In genomic region chr6:85929312-85929711, GRCm38 (mm10) we compare ENCODE assay signal across 28 mouse cellular contexts. TPM values are rescaled to one million over a fixed set of nuclear protein-coding genes. Genes with fewer than 3 reads are reported as not detected.
DNase-seq lines count a peak whose midpoint lies in the region; ATAC-seq and TF ChIP-seq lines count a peak whose summit lies in the region.
"Had no signal": no experiment of that assay in that cellular context is flagged by ENCODE, and none has a peak within 500 bp of the region (broad histone marks: within the 10 kb centered on the region; RNA-seq: fewer than 3 reads in every experiment).

No protein-coding gene starts in this region.

- H3K4me1 ChIP-seq in kidney, embryonic 15.5 days, result no peaks in the 10 kb centered on the region
- H3K4me1 ChIP-seq in intestine, postnatal 0 days (replicated peaks; ENCODE audit: control insufficient read depth, insufficient read depth, low read length), result no peaks in the 10 kb centered on the region; the same call in 1 of the 2 replicates
- no peaks in the 10 kb centered on the region for H3K4me1 ChIP-seq in liver, embryonic 16.5 days (ENCODE audit: control insufficient read depth, low read depth, low read length)
- H3K4me1 ChIP-seq: embryonic facial prominence, embryonic 10.5 days; hindbrain, embryonic 13.5 days; limb, embryonic 12.5 days; neural tube, embryonic 12.5 days had no signal

- no peak overlapping the region for H3K27ac ChIP-seq in kidney, embryonic 15.5 days
- H3K27ac ChIP-seq in intestine, postnatal 0 days (ENCODE audit: low read depth, low read length), result peak overlapping the region; percentile 74
- peak overlapping the region; percentile 79 for H3K27ac ChIP-seq in liver, embryonic 16.5 days (ENCODE audit: low read length)
- H3K27ac ChIP-seq: embryonic facial prominence, embryonic 10.5 days; hindbrain, embryonic 13.5 days; limb, embryonic 12.5 days; neural tube, embryonic 12.5 days had no signal

- H3K27me3 ChIP-seq in kidney, embryonic 15.5 days, result no peaks in the 10 kb centered on the region
- no peaks in the 10 kb centered on the region for H3K27me3 ChIP-seq in intestine, postnatal 0 days (replicated peaks; ENCODE audit: control insufficient read depth, insufficient read depth, low read length)
- no peaks in the 10 kb centered on the region for H3K27me3 ChIP-seq in liver, embryonic 16.5 days (ENCODE audit: control insufficient read depth, insufficient read depth, low read depth, low read length)
- H3K27me3 ChIP-seq: CH12.LX; hindbrain, embryonic 13.5 days; limb, embryonic 12.5 days; neural tube, embryonic 12.5 days; Patski had no signal

- DNase-seq in kidney, adult 8-10 months, result peak; percentile 72 to 85
- DNase-seq in kidney, postnatal 14 days, result peak; percentile 68
- DNase-seq in testis, postnatal 10 days (ENCODE audit: low spot score), result no peak
- no peak for DNase-seq in heart, postnatal 25 days (ENCODE audit: low spot score)
- DNase-seq in thymus, postnatal 25 days, result no peak
- DNase-seq: adrenal gland, adult 2 months; B cell, adult 2 months; cerebellum, adult 11-12 months; cerebellum, postnatal 10 days; gastrocnemius, postnatal 25 days; heart, postnatal 36 days; lung, embryonic 14.5 days; lung, postnatal 36 days; midbrain, embryonic 14.5 days; retina, postnatal 1 day; right cerebral cortex, postnatal 25 days; thymus, adult 2 months had no signal

- peaks cover 68% of the 10 kb centered on the region for H3K36me3 ChIP-seq in kidney, embryonic 15.5 days
- H3K36me3 ChIP-seq in intestine, postnatal 0 days (ENCODE audit: control insufficient read depth, insufficient read depth), result peaks cover 56% of the 10 kb centered on the region
- peaks cover 2% of the 10 kb centered on the region; the same call in 1 of the 2 replicates for H3K36me3 ChIP-seq in liver, embryonic 16.5 days (ENCODE audit: control insufficient read depth, insufficient read depth)

- TF ChIP-seq CTCF in intestine, postnatal 0 days (IDR thresholded peaks at IDR 0.05; ENCODE audit: low read depth), result no peak

- 82% methylated on average over 1 of the region's 1 CpGs for WGBS in kidney, embryonic 15.5 days
- WGBS in intestine, postnatal 0 days, result 50% methylated on average over 1 of the region's 1 CpGs
- 39% methylated on average over 1 of the region's 1 CpGs for WGBS in liver, embryonic 16.5 days (ENCODE audit: insufficient replicate concordance)

- no peak overlapping the region for H3K4me3 ChIP-seq in kidney, embryonic 15.5 days (replicated peaks)
- H3K4me3 ChIP-seq in intestine, postnatal 0 days (ENCODE audit: low read depth, low read length), result no peak overlapping the region
- no peak overlapping the region for H3K4me3 ChIP-seq in liver, embryonic 16.5 days (ENCODE audit: low read depth, low read length)
- H3K4me3 ChIP-seq: embryonic facial prominence, embryonic 10.5 days; hindbrain, embryonic 13.5 days; limb, embryonic 12.5 days; neural tube, embryonic 12.5 days had no signal

- no peak for ATAC-seq in kidney, embryonic 15.5 days (replicated peaks; ENCODE audit: low FRiP score)
- peak; percentile 75 for ATAC-seq in intestine, postnatal 0 days
- ATAC-seq in liver, embryonic 16.5 days (ENCODE audit: low read depth), result peak; percentile 85
- ATAC-seq: forebrain, embryonic 16.5 days; Patski had no signal

- H3K9me3 ChIP-seq in kidney, embryonic 15.5 days (replicated peaks), result no peaks in the 10 kb centered on the region
- no peaks in the 10 kb centered on the region for H3K9me3 ChIP-seq in intestine, postnatal 0 days (ENCODE audit: control insufficient read depth)
- no peaks in the 10 kb centered on the region for H3K9me3 ChIP-seq in liver, embryonic 16.5 days (replicated peaks; ENCODE audit: control insufficient read depth, low read length)
- H3K9me3 ChIP-seq: embryonic facial prominence, embryonic 10.5 days; G1E; hindbrain, embryonic 13.5 days; limb, embryonic 12.5 days; neural tube, embryonic 12.5 days had no signal

- intact Hi-C loops in heart, postnatal 25 days (cut with DNase I), result no loop called here

- no peak overlapping the region for H3K4me2 ChIP-seq in kidney, embryonic 15.5 days
- H3K4me2 ChIP-seq in intestine, postnatal 0 days (replicated peaks; ENCODE audit: low read depth), result no peak overlapping the region
- H3K4me2 ChIP-seq in liver, embryonic 16.5 days (ENCODE audit: low read depth, low read length), result no peak overlapping the region
- H3K4me2 ChIP-seq: hindbrain, embryonic 13.5 days; limb, embryonic 12.5 days; lung, embryonic 14.5 days; neural tube, embryonic 12.5 days had no signal

- no peak overlapping the region for H3K9ac ChIP-seq in kidney, embryonic 15.5 days
- H3K9ac ChIP-seq in intestine, postnatal 0 days (ENCODE audit: low read depth, low read length), result no peak overlapping the region
- no peak overlapping the region for H3K9ac ChIP-seq in liver, embryonic 16.5 days (ENCODE audit: low read depth, low read length)
- H3K9ac ChIP-seq: hindbrain, embryonic 13.5 days; limb, embryonic 12.5 days; lung, embryonic 14.5 days; neural tube, embryonic 12.5 days had no signal

RNA-seq across cellular contexts. Expression of gene Nat8f1, which starts 13.8 kb away (rescaled TPM):
- 46.6 and 52.7 TPM in 2 replicates for polyA plus RNA-seq in kidney, embryonic 15.5 days (2015; fragmentation: Nextera tagmentation; extraction: Ambion mirVana)
- polyA plus RNA-seq in intestine, postnatal 0 days (2015; fragmentation: Nextera tagmentation; extraction: Ambion mirVana), result 18.1 and 19.0 TPM in 2 replicates
- 19.1 and 20.5 TPM in 2 replicates for polyA plus RNA-seq in liver, embryonic 16.5 days (2015; fragmentation: Nextera tagmentation; extraction: Ambion mirVana)
- 1 to 10 TPM; 2.0 to 3.9 TPM for total RNA-seq in heart, postnatal 25 days (2021)

RNA-seq across cellular contexts. Expression of gene Tprkb, which starts 17.6 kb away (rescaled TPM):
- 41.0 and 41.6 TPM in 2 replicates for polyA plus RNA-seq in kidney, embryonic 15.5 days (2015; fragmentation: Nextera tagmentation; extraction: Ambion mirVana)
- 61.3 and 65.1 TPM in 2 replicates for polyA plus RNA-seq in intestine, postnatal 0 days (2015; fragmentation: Nextera tagmentation; extraction: Ambion mirVana)
- 17.2 and 19.1 TPM in 2 replicates for polyA plus RNA-seq in liver, embryonic 16.5 days (2015; fragmentation: Nextera tagmentation; extraction: Ambion mirVana)
- total RNA-seq in heart, postnatal 25 days (2021), result 10 to 100 TPM; 11.8 to 13.1 TPM

RNA-seq across cellular contexts. Expression of gene Nat8f4, which starts 24.6 kb away (rescaled TPM):
- polyA plus RNA-seq in kidney, embryonic 15.5 days (2015; fragmentation: Nextera tagmentation; extraction: Ambion mirVana), result 5.9 and 6.3 TPM in 2 replicates
- 38.7 and 41.4 TPM in 2 replicates for polyA plus RNA-seq in intestine, postnatal 0 days (2015; fragmentation: Nextera tagmentation; extraction: Ambion mirVana)
- 1.7 and 2.0 TPM in 2 replicates for polyA plus RNA-seq in liver, embryonic 16.5 days (2015; fragmentation: Nextera tagmentation; extraction: Ambion mirVana)
- total RNA-seq in heart, postnatal 25 days (2021), result under 1 TPM; 0.73 to 0.91 TPM

RNA-seq across cellular contexts. Expression of gene Dusp11, which starts 32.2 kb away (rescaled TPM):
- 44.1 and 45.0 TPM in 2 replicates for polyA plus RNA-seq in kidney, embryonic 15.5 days (2015; fragmentation: Nextera tagmentation; extraction: Ambion mirVana)
- 37.1 and 39.9 TPM in 2 replicates for polyA plus RNA-seq in intestine, postnatal 0 days (2015; fragmentation: Nextera tagmentation; extraction: Ambion mirVana)
- polyA plus RNA-seq in liver, embryonic 16.5 days (2015; fragmentation: Nextera tagmentation; extraction: Ambion mirVana), result 20.7 and 28.1 TPM in 2 replicates
- total RNA-seq in heart, postnatal 25 days (2021), result 10 to 100 TPM; 43.6 to 51.7 TPM

Comparison
In these comparisons a context has a peak if more than half of its experiments do, and no peak if none do; other contexts are left out.
1. DNase-seq: peak in kidney, adult 8-10 months (2 of 2) and kidney, postnatal 14 days (single experiment); none in testis, postnatal 10 days (single experiment), heart, postnatal 25 days (single experiment) and thymus, postnatal 25 days (single experiment).